Mouse (Mus musculus): Measurements from ENCODE around the gene B020011L13Rik.
"Not testable (repeated sequence)": the region's sequence is repeated elsewhere in the genome, so short reads cannot be mapped to it uniquely, and the experiment has no call there.

B020011L13Rik gene
- long read RNA-seq, experiment 1: 0 reads
- long read RNA-seq, experiment 2: 0 reads

- intact Hi-C loops (cut with DNase I): not testable (repeated sequence)
Observed at GRCm38 (mm10) chr1:117780833-117781232, at the start of gene B020011L13Rik. Gene B020011L13Rik, plus strand, starts transcription at chr1:117781133.

- intact Hi-C loops (cut with DNase I): not testable (repeated sequence)
Observed at GRCm38 (mm10) chr1:117816271-117816670, 35.3 kb downstream of the B020011L13Rik start.

GRCm38 (mm10) chr1:117829781-117830180 is 48.8 kb downstream of the B020011L13Rik start, which contains the start of gene Gm28360:
Gene Gm28360, plus strand, starts transcription at chr1:117830081.
- intact Hi-C loops (cut with DNase I): not testable (repeated sequence)

GRCm38 (mm10) chr1:117851718-117852117 is 70.8 kb downstream of the B020011L13Rik start:
- intact Hi-C loops (cut with DNase I): not testable (repeated sequence)
